Mouse (Mus musculus) heart, embryonic 14.5 days (tissue): ENCODE data around the gene Nes. TPM values are rescaled to one million over a fixed set of nuclear protein-coding genes. Genes with fewer than 3 reads are reported as not detected.

Experiments
- ATAC-seq: fragments of 200-750 bp; cut with Nextera tagmentation; 2 replicates; pipeline ENCODE4 v1.8.0; 2017; ENCODE audit warnings: low read depth, moderate TSS enrichment; ENCODE audit not compliant: insufficient number of reproducible peaks, insufficient read depth, low FRiP score
- H3K27ac ChIP-seq, 2 experiments: fragments of 200-500 bp in 1 of 2; fragments of 300-500 bp in 1 of 2; sonication (generic) in 1 of 2; replicated peaks in 1 of 2; 2 replicates each; pipeline ENCODE4 v1.5.1; 2012 to 2014; ENCODE audit warnings: low read depth in 2 of 2, low read length in 2 of 2, control low read depth in 1 of 2, mild to moderate bottlenecking in 1 of 2, mixed read lengths in 1 of 2; ENCODE audit not compliant: control insufficient read depth in 1 of 2, insufficient read depth in 1 of 2
- H3K27me3 ChIP-seq: fragments of 300-500 bp; sonication (generic); 2 replicates; pipeline ENCODE4 v1.6.1; 2014; ENCODE audit warnings: mild to moderate bottlenecking, low read length, control low read depth; ENCODE audit not compliant: control insufficient read depth, insufficient read depth
- H3K36me3 ChIP-seq: fragments of 300-500 bp; sonication (generic); 2 replicates; pipeline ENCODE4 v1.6.1; 2014; ENCODE audit warnings: mild to moderate bottlenecking, control low read depth, low read length, mixed read lengths; ENCODE audit not compliant: control insufficient read depth, insufficient read depth
- H3K4me1 ChIP-seq, 2 experiments: fragments of 200-500 bp in 1 of 2; fragments of 300-500 bp in 1 of 2; sonication (generic) in 1 of 2; 2 replicates each; pipeline ENCODE4 v1.6.1; 2012 to 2014; ENCODE audit warnings: low read length in 2 of 2, control low read depth in 1 of 2, mixed read lengths in 1 of 2; ENCODE audit not compliant: control insufficient read depth in 2 of 2, insufficient read depth in 2 of 2
- H3K4me2 ChIP-seq: fragments of 300-500 bp; sonication (generic); 2 replicates; pipeline ENCODE4 v1.6.1; 2014; ENCODE audit warnings: mild to moderate bottlenecking, low read length
- H3K4me3 ChIP-seq, 2 experiments: fragments of 200-500 bp in 1 of 2; fragments of 300-500 bp in 1 of 2; sonication (generic) in 1 of 2; 2 replicates each; pipeline ENCODE4 v1.5.1; 2012 to 2014; ENCODE audit warnings: low read length in 2 of 2, mild to moderate bottlenecking in 2 of 2, control low read depth in 1 of 2, low read depth in 1 of 2, moderate library complexity in 1 of 2; ENCODE audit not compliant: control insufficient read depth in 1 of 2, insufficient read depth in 1 of 2
- H3K9ac ChIP-seq: fragments of 300-500 bp; sonication (generic); 2 replicates; pipeline ENCODE4 v1.6.1; 2014; ENCODE audit warnings: mild to moderate bottlenecking, low read length
- H3K9me3 ChIP-seq: fragments of 300-500 bp; sonication (generic); 2 replicates; pipeline ENCODE4 v1.6.1; 2016; ENCODE audit warnings: low read length, control low read depth; ENCODE audit not compliant: control insufficient read depth
- WGBS: fragments of 180-500 bp; shearing (Covaris S2); extraction: QIAGEN DNeasy Blood & Tissue Kit; methylation state at CpG from one replicate; pipeline ENCODE4 v1.1.7; 2014; 5-methylcytosine and 5-hydroxymethylcytosine counted together
- polyA plus RNA-seq: library from polyadenylated mRNA; unstranded; fragments of >200 nt; fragmentation: Nextera tagmentation; extraction: Ambion mirVana; gene quantifications from 2 replicates; pipeline ENCODE4 v1.2.1, GENCODE M21; 2014

The Nes gene
- polyA plus RNA-seq, 1 experiment from 2014 or later, result 10.7 TPM

DNA sequence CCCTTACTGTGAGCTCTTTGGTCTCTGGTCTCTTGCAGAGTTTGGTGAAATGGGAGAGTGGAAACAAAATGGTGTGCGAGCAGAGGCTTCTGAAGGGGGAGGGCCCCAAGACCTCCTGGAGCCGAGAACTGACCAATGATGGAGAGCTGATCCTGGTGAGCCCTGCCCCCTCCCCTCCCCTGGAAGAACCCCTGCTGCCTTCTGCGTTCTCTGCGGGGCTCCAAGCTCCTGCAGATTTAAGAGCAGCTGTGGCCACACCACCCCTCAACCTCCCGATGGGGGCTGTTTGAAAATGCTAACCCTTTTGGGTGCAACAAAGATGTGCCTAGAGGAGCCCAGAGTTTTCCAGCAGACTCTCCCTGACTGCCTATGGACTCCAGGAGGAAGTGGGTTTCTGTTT is 18.4 kb upstream of the Nes start:
- H3K9me3 ChIP-seq, result no peaks in the 10 kb centered on the region
- ATAC-seq, result peak; percentile 66; the same call in 1 of the 2 replicates
- peak overlapping the region; percentile 44 for H3K9ac ChIP-seq
- H3K27me3 ChIP-seq, result peaks cover 48% of the 10 kb centered on the region
- no peaks in the 10 kb centered on the region for H3K36me3 ChIP-seq
- 0% methylated on average over 5 of the region's 5 CpGs for WGBS
- peaks cover 17 to 18% of the 10 kb centered on the region in 2 experiments for H3K4me1 ChIP-seq
- H3K4me2 ChIP-seq, result peak overlapping the region; percentile 63
- peak overlapping the region in 1 of 2 experiments; percentile 17; a peak in 1 of 4 replicates for H3K27ac ChIP-seq
- H3K4me3 ChIP-seq, result peak overlapping the region; percentile 30 to 43

- H3K36me3 ChIP-seq, result no peaks in the 10 kb centered on the region
These were observed 12.8 kb upstream of the Nes start for GRCm38 (mm10) chr3:87958056-87958455.

GRCm38 (mm10) chr3:87958476-87958875 is 12.4 kb upstream of the Nes start:
- no peak overlapping the region for H3K27ac ChIP-seq
- no peak overlapping the region for H3K9ac ChIP-seq
- 33% methylated on average over 4 of the region's 4 CpGs for WGBS
- no peak overlapping the region for H3K4me2 ChIP-seq
- no peaks in the 10 kb centered on the region for H3K36me3 ChIP-seq
- H3K9me3 ChIP-seq, result no peaks in the 10 kb centered on the region
- ATAC-seq, result no peak
- peaks cover 16 to 18% of the 10 kb centered on the region in 2 experiments for H3K4me1 ChIP-seq
- H3K27me3 ChIP-seq, result peaks cover 4% of the 10 kb centered on the region; the same call in 1 of the 2 replicates
- H3K4me3 ChIP-seq, result no peak overlapping the region

More at GRCm38 (mm10) chr3:87958056-87958455, 12.8 kb upstream of the Nes start:
- H3K27ac ChIP-seq, result no peak overlapping the region
- no peak overlapping the region for H3K9ac ChIP-seq
- peaks cover 4% of the 10 kb centered on the region; the same call in 1 of the 2 replicates for H3K27me3 ChIP-seq
- no peaks in the 10 kb centered on the region for H3K9me3 ChIP-seq
- no peak overlapping the region for H3K4me3 ChIP-seq
- 17% methylated on average over 1 of the region's 1 CpGs for WGBS
- H3K4me2 ChIP-seq, result no peak overlapping the region
- peaks cover 16 to 18% of the 10 kb centered on the region in 2 experiments for H3K4me1 ChIP-seq
- ATAC-seq, result no peak

DNA sequence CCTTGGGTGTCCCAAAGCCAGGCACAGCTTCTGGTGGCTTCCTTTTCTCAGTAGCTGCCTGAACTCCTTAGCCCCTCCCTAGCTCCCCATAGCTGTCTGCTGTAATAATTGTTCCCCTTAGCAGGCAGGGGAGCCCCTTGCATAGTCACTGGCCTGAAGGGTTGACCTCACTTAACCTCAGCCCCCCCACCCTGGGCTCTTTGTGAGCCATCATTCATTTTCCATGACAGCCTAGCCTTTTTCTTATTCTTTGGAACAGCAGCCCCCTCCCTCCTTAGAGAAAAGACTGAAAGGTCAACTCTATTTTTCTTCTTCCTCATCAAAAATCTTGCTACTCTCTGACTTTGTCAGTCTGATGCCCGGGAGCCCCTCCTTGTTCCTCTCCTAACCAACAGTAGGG is 11.9 kb upstream of the Nes start:
- H3K4me2 ChIP-seq, result no peak overlapping the region
- H3K9ac ChIP-seq, result no peak overlapping the region
- no peaks in the 10 kb centered on the region for H3K36me3 ChIP-seq
- H3K4me1 ChIP-seq, result peaks cover 16 to 18% of the 10 kb centered on the region in 2 experiments
- no peak overlapping the region for H3K4me3 ChIP-seq
- no peak overlapping the region for H3K27ac ChIP-seq
- no peak for ATAC-seq
- 73% methylated on average over 1 of the region's 1 CpGs for WGBS
- peaks cover 4% of the 10 kb centered on the region; the same call in 1 of the 2 replicates for H3K27me3 ChIP-seq
- H3K9me3 ChIP-seq, result no peaks in the 10 kb centered on the region

GRCm38 (mm10) chr3:87959371-87959770 is 11.5 kb upstream of the Nes start:
- Histone ChIP-seq H3K27ac (peak overlapping the region in 1 of 2 experiments; percentile 93; a peak in 1 of 4 replicates), H3K4me1 (peaks cover 16 to 18% of the 10 kb centered on the region in 2 experiments), H3K4me2 (no peak overlapping the region), H3K9me3 (no peaks in the 10 kb centered on the region), H3K36me3 (no peaks in the 10 kb centered on the region), H3K9ac (no peak overlapping the region), H3K27me3 (peaks cover 4% of the 10 kb centered on the region; the same call in 1 of the 2 replicates), H3K4me3 (no peak overlapping the region)
- WGBS, result 57% methylated on average over 7 of the region's 7 CpGs
- ATAC-seq, result no peak

GRCm38 (mm10) chr3:87960191-87960585 is 10.7 kb upstream of the Nes start:
- Histone ChIP-seq H3K27ac (peak overlapping the region; percentile 93 to 96), H3K9ac (peak overlapping the region; percentile 85), H3K4me1 (peaks cover 16 to 18% of the 10 kb centered on the region in 2 experiments), H3K36me3 (no peaks in the 10 kb centered on the region), H3K4me3 (peak overlapping the region; percentile 57 to 66), H3K4me2 (peak overlapping the region; percentile 89), H3K27me3 (peaks cover 4% of the 10 kb centered on the region; the same call in 1 of the 2 replicates), H3K9me3 (no peaks in the 10 kb centered on the region)
- no peak for ATAC-seq
- 7% methylated on average over 10 of the region's 10 CpGs for WGBS

GRCm38 (mm10) chr3:87960586-87961191 is 10.2 kb upstream of the Nes start:
- peak; percentile 96 for ATAC-seq

More at GRCm38 (mm10) chr3:87960586-87961191, 10.2 kb upstream of the Nes start:
- peaks cover 4% of the 10 kb centered on the region; the same call in 1 of the 2 replicates for H3K27me3 ChIP-seq
- peak overlapping the region; percentile 85 for H3K9ac ChIP-seq
- peaks cover 16 to 18% of the 10 kb centered on the region in 2 experiments for H3K4me1 ChIP-seq
- H3K4me2 ChIP-seq, result peak overlapping the region; percentile 89
- WGBS, result 1% methylated on average over 27 of the region's 27 CpGs
- no peaks in the 10 kb centered on the region for H3K36me3 ChIP-seq
- peak overlapping the region; percentile 57 to 66 for H3K4me3 ChIP-seq
- H3K9me3 ChIP-seq, result no peaks in the 10 kb centered on the region
- H3K27ac ChIP-seq, result peak overlapping the region; percentile 93 to 96
